Mouse (Mus musculus): ENCODE data around the gene Vmac. TPM values are rescaled to one million over a fixed set of nuclear protein-coding genes. Genes with fewer than 3 reads are reported as not detected.

Gene Vmac
- polyA plus RNA-seq, 1 experiment from 2014 or later, result 14.1 TPM

GRCm38 (mm10) chr17:56708692-56709091 is 9.1 kb downstream of the Vmac start:
- no peak overlapping the region for H3K27ac ChIP-seq (ENCODE audit: low read depth, low read length)
- no peak overlapping the region for H3K4me2 ChIP-seq (ENCODE audit: low read depth, low read length, severe bottlenecking)
- H3K4me3 ChIP-seq (ENCODE audit: low read depth, low read length), result no peak overlapping the region
- 90% methylated on average over 4 of the region's 4 CpGs for WGBS
- peaks cover 38% of the 10 kb centered on the region for H3K36me3 ChIP-seq (ENCODE audit: control insufficient read depth, insufficient read depth, low read length)
- no peaks in the 10 kb centered on the region for H3K4me1 ChIP-seq (replicated peaks; ENCODE audit: control insufficient read depth, insufficient read depth, low read length)
- DNase-seq (ENCODE audit: low spot score), result no peak
- H3K27me3 ChIP-seq (ENCODE audit: control insufficient read depth, insufficient read depth, low read length), result no peaks in the 10 kb centered on the region
- H3K9ac ChIP-seq (ENCODE audit: low read length), result no peak overlapping the region
- H3K9me3 ChIP-seq (ENCODE audit: control insufficient read depth, low read length), result no peaks in the 10 kb centered on the region
- no peak for ATAC-seq (replicated peaks; ENCODE audit: low FRiP score)

GRCm38 (mm10) chr17:56706515-56706914 is 11.3 kb downstream of the Vmac start:
- Histone ChIP-seq H3K4me2 (ENCODE audit: low read depth, low read length, severe bottlenecking) (no peak overlapping the region), H3K9ac (ENCODE audit: low read length) (no peak overlapping the region), H3K27me3 (ENCODE audit: control insufficient read depth, insufficient read depth, low read length) (no peaks in the 10 kb centered on the region), H3K36me3 (ENCODE audit: control insufficient read depth, insufficient read depth, low read length) (peaks cover 38% of the 10 kb centered on the region), H3K27ac (ENCODE audit: low read depth, low read length) (no peak overlapping the region), H3K9me3 (ENCODE audit: control insufficient read depth, low read length) (no peaks in the 10 kb centered on the region), H3K4me1 (replicated peaks; ENCODE audit: control insufficient read depth, insufficient read depth, low read length) (no peaks in the 10 kb centered on the region), H3K4me3 (ENCODE audit: low read depth, low read length) (no peak overlapping the region)
- DNase-seq (ENCODE audit: low spot score), result no peak
- WGBS, result 100% methylated on average over 1 of the region's 1 CpGs
- no peak for ATAC-seq (replicated peaks; ENCODE audit: low FRiP score)

GRCm38 (mm10) chr17:56703038-56703437 is 14.8 kb downstream of the Vmac start:
- H3K4me3 ChIP-seq (ENCODE audit: low read depth, low read length), result no peak overlapping the region
- H3K4me2 ChIP-seq (ENCODE audit: low read depth, low read length, severe bottlenecking), result no peak overlapping the region
- no peak overlapping the region for H3K9ac ChIP-seq (ENCODE audit: low read length)
- no peak for ATAC-seq (replicated peaks; ENCODE audit: low FRiP score)
- H3K27me3 ChIP-seq (ENCODE audit: control insufficient read depth, insufficient read depth, low read length), result no peaks in the 10 kb centered on the region
- 91% methylated on average over 4 of the region's 4 CpGs for WGBS
- DNase-seq (ENCODE audit: low spot score), result no peak
- no peaks in the 10 kb centered on the region for H3K4me1 ChIP-seq (replicated peaks; ENCODE audit: control insufficient read depth, insufficient read depth, low read length)
- H3K9me3 ChIP-seq (ENCODE audit: control insufficient read depth, low read length), result no peaks in the 10 kb centered on the region
- peaks cover 33% of the 10 kb centered on the region for H3K36me3 ChIP-seq (ENCODE audit: control insufficient read depth, insufficient read depth, low read length)
- no peak overlapping the region for H3K27ac ChIP-seq (ENCODE audit: low read depth, low read length)

- H3K9ac ChIP-seq (ENCODE audit: low read length), result no peak overlapping the region
- H3K4me1 ChIP-seq (replicated peaks; ENCODE audit: control insufficient read depth, insufficient read depth, low read length), result no peaks in the 10 kb centered on the region
- DNase-seq (ENCODE audit: low spot score) (no peak), ATAC-seq (replicated peaks; ENCODE audit: low FRiP score) (no peak)
- H3K27ac ChIP-seq (ENCODE audit: low read depth, low read length), result no peak overlapping the region
- H3K4me2 ChIP-seq (ENCODE audit: low read depth, low read length, severe bottlenecking), result no peak overlapping the region
- peaks cover 16% of the 10 kb centered on the region; the same call in 1 of the 2 replicates for H3K36me3 ChIP-seq (ENCODE audit: control insufficient read depth, insufficient read depth, low read length)
- WGBS, result 89% methylated on average over 2 of the region's 2 CpGs
- H3K4me3 ChIP-seq (ENCODE audit: low read depth, low read length), result no peak overlapping the region
- H3K27me3 ChIP-seq (ENCODE audit: control insufficient read depth, insufficient read depth, low read length), result no peaks in the 10 kb centered on the region
- no peaks in the 10 kb centered on the region for H3K9me3 ChIP-seq (ENCODE audit: control insufficient read depth, low read length)
These were observed 17.4 kb downstream of the Vmac start for GRCm38 (mm10) chr17:56700451-56700850.

GRCm38 (mm10) chr17:56693851-56694310 is 23.9 kb downstream of the Vmac start:
- ATAC-seq (replicated peaks; ENCODE audit: low FRiP score), result no peak

GRCm38 (mm10) chr17:56693395-56693794 is 24.4 kb downstream of the Vmac start:
- DNase-seq (ENCODE audit: low spot score) (no peak), ATAC-seq (replicated peaks; ENCODE audit: low FRiP score) (no peak)
- H3K4me3 ChIP-seq (ENCODE audit: low read depth, low read length), result no peak overlapping the region
- no peaks in the 10 kb centered on the region for H3K9me3 ChIP-seq (ENCODE audit: control insufficient read depth, low read length)
- peaks cover 14% of the 10 kb centered on the region for H3K36me3 ChIP-seq (ENCODE audit: control insufficient read depth, insufficient read depth, low read length)
- no peaks in the 10 kb centered on the region for H3K27me3 ChIP-seq (ENCODE audit: control insufficient read depth, insufficient read depth, low read length)
- H3K4me2 ChIP-seq (ENCODE audit: low read depth, low read length, severe bottlenecking), result no peak overlapping the region
- H3K9ac ChIP-seq (ENCODE audit: low read length), result no peak overlapping the region
- no peak overlapping the region for H3K27ac ChIP-seq (ENCODE audit: low read depth, low read length)
- 75% methylated on average over 1 of the region's 1 CpGs for WGBS
- no peaks in the 10 kb centered on the region for H3K4me1 ChIP-seq (replicated peaks; ENCODE audit: control insufficient read depth, insufficient read depth, low read length)

More at GRCm38 (mm10) chr17:56693851-56694310, 23.9 kb downstream of the Vmac start:
- Histone ChIP-seq H3K9me3 (ENCODE audit: control insufficient read depth, low read length) (no peaks in the 10 kb centered on the region), H3K36me3 (ENCODE audit: control insufficient read depth, insufficient read depth, low read length) (peaks cover 14% of the 10 kb centered on the region), H3K27ac (ENCODE audit: low read depth, low read length) (no peak overlapping the region), H3K4me1 (replicated peaks; ENCODE audit: control insufficient read depth, insufficient read depth, low read length) (no peaks in the 10 kb centered on the region), H3K4me2 (ENCODE audit: low read depth, low read length, severe bottlenecking) (no peak overlapping the region), H3K4me3 (ENCODE audit: low read depth, low read length) (no peak overlapping the region), H3K9ac (ENCODE audit: low read length) (no peak overlapping the region), H3K27me3 (ENCODE audit: control insufficient read depth, insufficient read depth, low read length) (no peaks in the 10 kb centered on the region)
- DNase-seq (ENCODE audit: low spot score), result no peak
- WGBS, result 84% methylated on average over 6 of the region's 6 CpGs

GRCm38 (mm10) chr17:56688689-56689088 is 29.1 kb downstream of the Vmac start:
- ATAC-seq (replicated peaks; ENCODE audit: low FRiP score), result no peak

GRCm38 (mm10) chr17:56688045-56688444 is 29.8 kb downstream of the Vmac start:
- Histone ChIP-seq H3K9me3 (ENCODE audit: control insufficient read depth, low read length) (no peaks in the 10 kb centered on the region), H3K9ac (ENCODE audit: low read length) (no peak overlapping the region), H3K4me1 (replicated peaks; ENCODE audit: control insufficient read depth, insufficient read depth, low read length) (no peaks in the 10 kb centered on the region), H3K27ac (ENCODE audit: low read depth, low read length) (no peak overlapping the region), H3K4me3 (ENCODE audit: low read depth, low read length) (no peak overlapping the region), H3K36me3 (ENCODE audit: control insufficient read depth, insufficient read depth, low read length) (peaks cover 12% of the 10 kb centered on the region), H3K4me2 (ENCODE audit: low read depth, low read length, severe bottlenecking) (no peak overlapping the region), H3K27me3 (ENCODE audit: control insufficient read depth, insufficient read depth, low read length) (no peaks in the 10 kb centered on the region)
- DNase-seq (ENCODE audit: low spot score) (no peak), ATAC-seq (replicated peaks; ENCODE audit: low FRiP score) (no peak)

More at GRCm38 (mm10) chr17:56688689-56689088, 29.1 kb downstream of the Vmac start:
- no peak for DNase-seq (ENCODE audit: low spot score)
- H3K36me3 ChIP-seq (ENCODE audit: control insufficient read depth, insufficient read depth, low read length), result peaks cover 12% of the 10 kb centered on the region
- H3K4me1 ChIP-seq (replicated peaks; ENCODE audit: control insufficient read depth, insufficient read depth, low read length), result no peaks in the 10 kb centered on the region
- no peak overlapping the region for H3K4me2 ChIP-seq (ENCODE audit: low read depth, low read length, severe bottlenecking)
- no peaks in the 10 kb centered on the region for H3K9me3 ChIP-seq (ENCODE audit: control insufficient read depth, low read length)
- no peak overlapping the region for H3K4me3 ChIP-seq (ENCODE audit: low read depth, low read length)
- WGBS, result 89% methylated on average over 2 of the region's 2 CpGs
- no peak overlapping the region for H3K27ac ChIP-seq (ENCODE audit: low read depth, low read length)
- no peaks in the 10 kb centered on the region for H3K27me3 ChIP-seq (ENCODE audit: control insufficient read depth, insufficient read depth, low read length)
- no peak overlapping the region for H3K9ac ChIP-seq (ENCODE audit: low read length)

- Histone ChIP-seq H3K36me3 (ENCODE audit: control insufficient read depth, insufficient read depth, low read length) (peaks cover 8% of the 10 kb centered on the region), H3K9me3 (ENCODE audit: control insufficient read depth, low read length) (no peaks in the 10 kb centered on the region), H3K27ac (ENCODE audit: low read depth, low read length) (no peak overlapping the region), H3K27me3 (ENCODE audit: control insufficient read depth, insufficient read depth, low read length) (no peaks in the 10 kb centered on the region), H3K4me1 (replicated peaks; ENCODE audit: control insufficient read depth, insufficient read depth, low read length) (no peaks in the 10 kb centered on the region), H3K9ac (ENCODE audit: low read length) (no peak overlapping the region), H3K4me3 (ENCODE audit: low read depth, low read length) (no peak overlapping the region), H3K4me2 (ENCODE audit: low read depth, low read length, severe bottlenecking) (no peak overlapping the region)
- 94% methylated on average over 4 of the region's 4 CpGs for WGBS
- no peak for DNase-seq (ENCODE audit: low spot score)
- no peak for ATAC-seq (replicated peaks; ENCODE audit: low FRiP score)
These were observed 31.0 kb downstream of the Vmac start for GRCm38 (mm10) chr17:56686801-56687200.

Measured in forebrain, embryonic 11.5 days (tissue).